Mouse (Mus musculus) heart, postnatal 0 days (tissue): ENCODE results near the gene Med21.

Experiments
- CTCF ChIP-seq: IDR thresholded peaks from 2 replicates; pipeline ENCODE4 v1.5.1; 2016; ENCODE audit warnings: antibody characterized with exemption, control low read depth, low read depth
- EP300 ChIP-seq: IDR thresholded peaks from 2 replicates; pipeline ENCODE4 v1.6.1; 2016; ENCODE audit warnings: antibody characterized with exemption, low read depth

- TF ChIP-seq EP300: no peak
- no peak for TF ChIP-seq CTCF
Measured at GRCm38 (mm10) chr6:146686463-146687196, 44.3 kb downstream of the Med21 start.
